Mouse (Mus musculus): Measurements from ENCODE around the gene Mogs. TPM values are rescaled to one million over a fixed set of nuclear protein-coding genes. Genes with fewer than 3 reads are reported as not detected.

Mogs gene
- polyA plus RNA-seq, 1 experiment from 2014 or later = 8.8 TPM

DNA sequence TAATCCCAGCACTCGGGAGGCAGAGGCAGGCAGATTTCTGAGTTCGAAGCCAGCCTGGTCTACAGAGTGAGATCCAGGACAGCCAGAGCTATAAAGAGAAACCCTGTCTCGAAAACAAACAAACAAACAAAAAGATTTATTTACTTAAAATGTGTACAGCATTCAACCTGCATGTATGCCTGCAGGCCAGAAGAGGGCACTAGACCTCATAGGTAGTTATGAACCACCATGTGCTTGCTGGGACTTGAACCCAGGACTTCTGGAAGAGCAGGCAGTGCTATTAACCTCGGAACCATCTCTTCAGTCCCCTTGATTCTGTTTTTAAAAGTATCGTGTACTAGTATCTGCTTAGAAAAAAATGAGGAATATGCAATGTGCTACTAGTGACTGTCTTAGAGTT lies 12.1 kb downstream of the Mogs start:
- 94% methylated on average over 5 of the region's 5 CpGs for WGBS

DNA sequence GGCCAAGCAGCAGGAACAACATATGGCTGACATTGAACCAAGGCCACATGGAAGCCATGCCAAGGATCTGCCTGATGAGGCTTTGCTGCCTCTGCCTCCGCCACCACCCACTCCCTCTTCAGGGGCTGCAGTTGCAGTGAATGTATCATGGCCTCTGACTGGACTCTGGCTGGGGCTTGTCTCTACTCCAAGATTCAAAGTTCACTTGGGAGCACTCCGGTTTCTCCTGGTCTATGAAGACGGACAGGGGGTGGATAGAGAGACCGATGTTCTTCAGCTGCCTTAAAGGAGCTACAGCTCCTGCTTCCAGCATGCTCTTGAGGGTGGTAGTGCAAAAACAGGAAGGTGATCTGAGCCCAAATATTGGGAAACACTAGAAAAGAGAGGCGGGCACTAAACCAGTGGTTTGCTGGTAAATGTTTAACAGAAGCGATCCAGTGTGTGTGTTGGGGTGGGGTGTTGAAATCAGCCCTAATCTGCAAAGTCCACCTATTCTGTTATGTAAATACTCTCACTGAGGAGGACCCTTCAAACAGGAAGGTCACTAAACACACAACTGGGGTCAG lies 16.3 kb downstream of the Mogs start:
- Histone ChIP-seq H3K36me3 (ENCODE audit: control insufficient read depth, insufficient read depth, low read length) (no peaks in the 10 kb centered on the region), H3K9ac (ENCODE audit: low read depth, low read length) (peak overlapping the region; percentile 50; the same call in 1 of the 2 replicates), H3K9me3 (ENCODE audit: control insufficient read depth, low read length) (no peaks in the 10 kb centered on the region), H3K4me2 (ENCODE audit: low read depth, low read length) (peak overlapping the region; percentile 38), H3K4me3 (ENCODE audit: low read length) (peak overlapping the region; percentile 8; the same call in 1 of the 2 replicates), H3K27me3 (replicated peaks; ENCODE audit: control insufficient read depth, insufficient read depth, low read length) (no peaks in the 10 kb centered on the region), H3K4me1 (ENCODE audit: control insufficient read depth, insufficient read depth, low read length) (peaks cover 30% of the 10 kb centered on the region), H3K27ac (ENCODE audit: low read length) (peak overlapping the region; percentile 95)
- ATAC-seq = peak; percentile 79
- 38% methylated on average over 6 of the region's 6 CpGs for WGBS

More for the DNA sequence above, 12.1 kb downstream of the Mogs start:
- H3K4me2 ChIP-seq (ENCODE audit: low read depth, low read length) = no peak overlapping the region
- no peak for ATAC-seq
- no peaks in the 10 kb centered on the region for H3K27me3 ChIP-seq (replicated peaks; ENCODE audit: control insufficient read depth, insufficient read depth, low read length)
- no peak overlapping the region for H3K27ac ChIP-seq (ENCODE audit: low read length)
- H3K9me3 ChIP-seq (ENCODE audit: control insufficient read depth, low read length) = no peaks in the 10 kb centered on the region
- H3K4me3 ChIP-seq (ENCODE audit: low read length) = no peak overlapping the region
- peaks cover 29% of the 10 kb centered on the region for H3K4me1 ChIP-seq (ENCODE audit: control insufficient read depth, insufficient read depth, low read length)
- H3K36me3 ChIP-seq (ENCODE audit: control insufficient read depth, insufficient read depth, low read length) = no peaks in the 10 kb centered on the region
- no peak overlapping the region for H3K9ac ChIP-seq (ENCODE audit: low read depth, low read length)

GRCm38 (mm10) chr6:83132176-83132919 lies 17.1 kb downstream of the Mogs start:
- Histone ChIP-seq H3K9ac (ENCODE audit: low read depth, low read length) (no peak overlapping the region), H3K27me3 (replicated peaks; ENCODE audit: control insufficient read depth, insufficient read depth, low read length) (no peaks in the 10 kb centered on the region), H3K4me1 (ENCODE audit: control insufficient read depth, insufficient read depth, low read length) (peaks cover 31% of the 10 kb centered on the region), H3K27ac (ENCODE audit: low read length) (peak overlapping the region; percentile 95), H3K9me3 (ENCODE audit: control insufficient read depth, low read length) (no peaks in the 10 kb centered on the region), H3K36me3 (ENCODE audit: control insufficient read depth, insufficient read depth, low read length) (no peaks in the 10 kb centered on the region), H3K4me3 (ENCODE audit: low read length) (no peak overlapping the region), H3K4me2 (ENCODE audit: low read depth, low read length) (peak overlapping the region; percentile 38)
- WGBS = 70% methylated on average over 9 of the region's 9 CpGs
- peak; percentile 13; the same call in 1 of the 2 replicates for ATAC-seq

DNA sequence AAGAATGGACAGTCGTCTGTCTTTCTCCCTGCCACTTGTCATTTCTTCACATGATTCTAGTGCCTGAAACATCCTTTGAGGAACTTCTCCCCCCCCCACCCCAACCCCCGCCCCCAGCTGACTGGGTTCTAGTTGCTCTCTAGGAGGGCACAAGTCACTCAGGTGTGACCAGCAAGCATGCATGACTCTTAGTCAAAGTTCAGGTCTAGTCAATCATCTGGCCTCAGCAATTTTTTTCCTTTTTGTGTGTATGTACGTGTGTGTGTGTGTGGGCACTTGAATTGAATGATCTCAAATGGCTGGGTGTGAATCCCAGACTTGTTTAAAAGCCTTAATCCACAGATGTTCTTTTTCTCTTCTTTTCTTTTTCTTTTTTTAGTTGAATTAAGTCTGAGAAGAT lies 18.9 kb downstream of the Mogs start:
- Histone ChIP-seq H3K4me2 (ENCODE audit: low read depth, low read length) (no peak overlapping the region), H3K4me1 (ENCODE audit: control insufficient read depth, insufficient read depth, low read length) (peaks cover 42% of the 10 kb centered on the region), H3K27me3 (replicated peaks; ENCODE audit: control insufficient read depth, insufficient read depth, low read length) (no peaks in the 10 kb centered on the region), H3K9me3 (ENCODE audit: control insufficient read depth, low read length) (no peaks in the 10 kb centered on the region), H3K9ac (ENCODE audit: low read depth, low read length) (no peak overlapping the region), H3K4me3 (ENCODE audit: low read length) (no peak overlapping the region), H3K36me3 (ENCODE audit: control insufficient read depth, insufficient read depth, low read length) (no peaks in the 10 kb centered on the region; the same call in 1 of the 2 replicates), H3K27ac (ENCODE audit: low read length) (no peak overlapping the region)
- no peak for ATAC-seq
- WGBS = 55% methylated on average over 3 of the region's 3 CpGs

- peak within 1 kb of the TSS; percentile 100 for H3K27ac ChIP-seq (ENCODE audit: low read length)
- no peaks in the 10 kb centered on the region for H3K9me3 ChIP-seq (ENCODE audit: control insufficient read depth, low read length)
- H3K4me1 ChIP-seq (ENCODE audit: control insufficient read depth, insufficient read depth, low read length) = peaks cover 43% of the 10 kb centered on the region
- peak within 1 kb of the TSS; percentile 58 for H3K4me3 ChIP-seq (ENCODE audit: low read length)
- no peaks in the 10 kb centered on the region for H3K27me3 ChIP-seq (replicated peaks; ENCODE audit: control insufficient read depth, insufficient read depth, low read length)
- no peaks in the 10 kb centered on the region; the same call in 1 of the 2 replicates for H3K36me3 ChIP-seq (ENCODE audit: control insufficient read depth, insufficient read depth, low read length)
- peak; percentile 9; the same call in 1 of the 2 replicates for ATAC-seq
- H3K9ac ChIP-seq (ENCODE audit: low read depth, low read length) = peak within 1 kb of the TSS; percentile 87
- peak within 1 kb of the TSS; percentile 81 for H3K4me2 ChIP-seq (ENCODE audit: low read depth, low read length)
- WGBS = 58% methylated on average over 7 of the region's 7 CpGs
These were observed 19.7 kb downstream of the Mogs start, which contains the start of gene Rtkn for GRCm38 (mm10) chr6:83134951-83135513. Rtkn (plus strand) TSS chr6:83135463.

DNA sequence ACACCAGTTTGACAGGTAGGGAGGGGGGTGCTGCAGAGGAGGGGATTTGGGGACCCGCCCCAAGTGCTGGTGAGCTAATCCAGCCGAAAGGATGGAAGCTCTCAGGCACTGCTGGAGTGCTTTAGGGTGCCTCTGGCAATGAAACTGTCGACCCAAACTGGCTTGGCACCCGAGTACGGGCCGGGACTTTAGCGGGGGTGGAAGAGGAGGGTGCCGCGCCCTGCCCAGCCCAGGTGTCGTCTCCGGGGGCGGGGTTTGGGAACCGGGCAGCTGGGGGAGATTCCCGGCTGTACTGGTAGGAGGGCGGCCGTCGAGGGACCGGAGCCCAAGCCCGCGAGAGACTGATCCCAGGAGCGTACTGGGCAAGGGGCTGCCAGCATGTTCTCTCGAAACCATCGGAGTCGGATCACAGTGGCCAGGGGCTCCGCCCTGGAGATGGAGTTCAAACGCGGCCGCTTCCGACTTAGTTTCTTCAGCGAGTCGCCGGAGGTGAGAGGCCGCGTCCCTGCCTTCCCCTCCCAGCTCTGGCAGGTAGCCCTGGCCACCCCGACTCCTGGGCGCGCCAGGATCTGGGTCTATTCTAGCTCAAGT lies 20.4 kb downstream of the Mogs start:
- peak overlapping the region; percentile 100 for H3K27ac ChIP-seq (ENCODE audit: low read length)
- peaks cover 41% of the 10 kb centered on the region for H3K4me1 ChIP-seq (ENCODE audit: control insufficient read depth, insufficient read depth, low read length)
- H3K4me3 ChIP-seq (ENCODE audit: low read length) = peak overlapping the region; percentile 58
- no peaks in the 10 kb centered on the region for H3K27me3 ChIP-seq (replicated peaks; ENCODE audit: control insufficient read depth, insufficient read depth, low read length)
- H3K9ac ChIP-seq (ENCODE audit: low read depth, low read length) = peak overlapping the region; percentile 87
- no peak for ATAC-seq
- WGBS = 5% methylated on average over 37 of the region's 37 CpGs
- H3K36me3 ChIP-seq (ENCODE audit: control insufficient read depth, insufficient read depth, low read length) = no peaks in the 10 kb centered on the region; the same call in 1 of the 2 replicates
- peak overlapping the region; percentile 81 for H3K4me2 ChIP-seq (ENCODE audit: low read depth, low read length)
- H3K9me3 ChIP-seq (ENCODE audit: control insufficient read depth, low read length) = no peaks in the 10 kb centered on the region

- 20% methylated on average over 5 of the region's 5 CpGs for WGBS
- Histone ChIP-seq H3K4me2 (ENCODE audit: low read depth, low read length) (peak overlapping the region; percentile 81), H3K4me3 (ENCODE audit: low read length) (peak overlapping the region; percentile 58), H3K9ac (ENCODE audit: low read depth, low read length) (peak overlapping the region; percentile 87), H3K9me3 (ENCODE audit: control insufficient read depth, low read length) (no peaks in the 10 kb centered on the region), H3K4me1 (ENCODE audit: control insufficient read depth, insufficient read depth, low read length) (peaks cover 34% of the 10 kb centered on the region), H3K27ac (ENCODE audit: low read length) (peak overlapping the region; percentile 100), H3K27me3 (replicated peaks; ENCODE audit: control insufficient read depth, insufficient read depth, low read length) (no peaks in the 10 kb centered on the region), H3K36me3 (ENCODE audit: control insufficient read depth, insufficient read depth, low read length) (no peaks in the 10 kb centered on the region; the same call in 1 of the 2 replicates)
- no peak for ATAC-seq
These were observed 21.1 kb downstream of the Mogs start for GRCm38 (mm10) chr6:83136291-83136880.

GRCm38 (mm10) chr6:83136881-83137575 lies 21.7 kb downstream of the Mogs start:
- Histone ChIP-seq H3K4me1 (ENCODE audit: control insufficient read depth, insufficient read depth, low read length) (peaks cover 36% of the 10 kb centered on the region), H3K9ac (ENCODE audit: low read depth, low read length) (peak overlapping the region; percentile 87), H3K9me3 (ENCODE audit: control insufficient read depth, low read length) (no peaks in the 10 kb centered on the region), H3K4me3 (ENCODE audit: low read length) (peak overlapping the region; percentile 58), H3K27ac (ENCODE audit: low read length) (peak overlapping the region; percentile 100), H3K27me3 (replicated peaks; ENCODE audit: control insufficient read depth, insufficient read depth, low read length) (no peaks in the 10 kb centered on the region), H3K36me3 (ENCODE audit: control insufficient read depth, insufficient read depth, low read length) (no peaks in the 10 kb centered on the region; the same call in 1 of the 2 replicates), H3K4me2 (ENCODE audit: low read depth, low read length) (peak overlapping the region; percentile 81)
- WGBS = 1% methylated on average over 24 of the region's 26 CpGs
- peak; percentile 75 for ATAC-seq
